Mouse (Mus musculus) brain, embryonic 14.5 days (tissue): ENCODE measurements around the gene Lrrc49.

Experiments used
- CTCF ChIP-seq: fragments of 200-500 bp; IDR thresholded peaks from 2 replicates; pipeline ENCODE4 v1.5.1; 2012; ENCODE audit warnings: inconsistent platforms, mild to moderate bottlenecking, moderate library complexity, borderline replicate concordance; ENCODE audit not compliant: insufficient read depth, insufficient read length; ENCODE audit errors: extremely low read depth
- POLR2A ChIP-seq: fragments of 200-500 bp; IDR thresholded peaks from 2 replicates; pipeline ENCODE4 v1.6.1; 2012; ENCODE audit warnings: mild to moderate bottlenecking, inconsistent platforms, borderline replicate concordance; ENCODE audit not compliant: poor library complexity, insufficient read depth, insufficient read length, severe bottlenecking; ENCODE audit errors: extremely low read depth

GRCm38 (mm10) chr9:60734321-60734720, 46.4 kb upstream of the Lrrc49 start:
- TF ChIP-seq CTCF = no peak
- TF ChIP-seq POLR2A = no peak
